ENCODE assay signal across 22 mouse cellular contexts in the genomic region with DNA sequence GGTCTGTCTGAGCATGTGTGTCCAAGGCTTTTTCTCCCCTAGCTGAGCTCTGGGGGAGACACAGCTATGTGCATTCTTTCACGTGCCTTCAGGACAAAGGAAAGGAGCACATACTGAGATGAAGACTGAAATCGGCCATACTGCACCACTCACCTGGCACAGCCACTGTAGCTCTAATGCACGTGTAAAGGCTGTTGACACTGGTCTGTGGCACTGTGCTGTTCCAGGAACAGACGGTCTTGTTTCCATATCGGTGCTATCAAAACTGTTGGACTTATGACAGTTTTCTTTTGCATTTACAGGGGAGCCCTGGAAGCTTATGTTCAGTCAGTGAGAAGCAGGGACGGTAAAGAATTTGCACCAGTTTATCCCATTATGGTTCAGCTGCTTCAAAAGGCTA. TPM values are rescaled to one million over a fixed set of nuclear protein-coding genes. Genes with fewer than 3 reads are reported as not detected.
DNase-seq lines count a peak whose midpoint lies in the region; ATAC-seq and TF ChIP-seq lines count a peak whose summit lies in the region.
"Had no signal": no experiment of that assay in that cellular context is flagged by ENCODE, and none has a peak within 500 bp of the region (broad histone marks: within the 10 kb centered on the region; RNA-seq: fewer than 3 reads in every experiment).

No protein-coding gene starts in this region.

- TF ChIP-seq POLR2A in cerebellum, adult 2 months (IDR thresholded peaks at IDR 0.05; ENCODE audit: borderline replicate concordance, insufficient read depth, low read length) = no peak
- no peak for TF ChIP-seq POLR2A in limb, embryonic 14.5 days (IDR thresholded peaks at IDR 0.05; ENCODE audit: borderline replicate concordance, extremely low read depth, insufficient read depth, insufficient read length)

- DNase-seq in cerebellum, adult 2 months = peak in 1 of 2 experiments; percentile 45
- no peak for DNase-seq in cerebellum, postnatal 14 days
- no peak for DNase-seq in left cerebral cortex, adult 2 months (ENCODE audit: extremely low spot score in 1 of 2, low spot score in 2 of 2)
- DNase-seq in left cerebral cortex, adult 18-20 months (ENCODE audit: low spot score in 2 of 2) = no peak
- no peak for DNase-seq in limb, embryonic 14.5 days (ENCODE audit: low spot score)
- no peak for DNase-seq in lung, postnatal 25 days (ENCODE audit: low spot score)
- DNase-seq in right cerebral cortex, postnatal 25 days = no peak
- DNase-seq: adrenal gland, adult 8-10 months; adrenal gland, postnatal 25 days; cerebellum, adult 18-20 months; cerebellum, adult 9-11 months; embryo, embryonic 11 days; gastrocnemius, postnatal 25 days had no signal

- peaks cover 60% of the 10 kb centered on the region for H3K36me3 ChIP-seq in limb, embryonic 14.5 days (ENCODE audit: control insufficient read depth, insufficient read depth, low read length)

- no peak overlapping the region for H3K9ac ChIP-seq in limb, embryonic 14.5 days (ENCODE audit: low read depth, low read length, severe bottlenecking)
- H3K9ac ChIP-seq: embryonic facial prominence, embryonic 13.5 days; forebrain, embryonic 12.5 days; forebrain, embryonic 15.5 days; hindbrain, embryonic 12.5 days; hindbrain, embryonic 15.5 days had no signal

- no peaks in the 10 kb centered on the region for H3K9me3 ChIP-seq in limb, embryonic 14.5 days (ENCODE audit: control insufficient read depth, low read length)
- H3K9me3 ChIP-seq: embryonic facial prominence, embryonic 10.5 days; embryonic facial prominence, embryonic 13.5 days; forebrain, embryonic 12.5 days; forebrain, embryonic 15.5 days; hindbrain, embryonic 12.5 days; hindbrain, embryonic 15.5 days had no signal

- no peaks in the 10 kb centered on the region for H3K27me3 ChIP-seq in cerebellum, adult 2 months (ENCODE audit: control insufficient read depth, insufficient read depth, low read length)
- H3K27me3 ChIP-seq in limb, embryonic 14.5 days (ENCODE audit: control insufficient read depth, insufficient read depth, low read length) = no peaks in the 10 kb centered on the region
- H3K27me3 ChIP-seq: embryonic facial prominence, embryonic 13.5 days; forebrain, embryonic 12.5 days; forebrain, embryonic 15.5 days; hindbrain, embryonic 12.5 days; hindbrain, embryonic 15.5 days had no signal

- H3K4me2 ChIP-seq in limb, embryonic 14.5 days (replicated peaks; ENCODE audit: low read depth, low read length, severe bottlenecking) = no peak overlapping the region
- H3K4me2 ChIP-seq: embryonic facial prominence, embryonic 13.5 days; forebrain, embryonic 12.5 days; forebrain, embryonic 15.5 days; heart, embryonic 11.5 days; hindbrain, embryonic 12.5 days; hindbrain, embryonic 15.5 days had no signal

- WGBS in cerebellum, adult 2 months = 17% methylated on average over 6 of the region's 6 CpGs
- WGBS in limb, embryonic 14.5 days = 57% methylated on average over 6 of the region's 6 CpGs

- H3K27ac ChIP-seq in cerebellum, adult 2 months (ENCODE audit: insufficient read depth, low read length) = 0 out of 2 replicates have a peak overlapping the region, but pooled peaks have one; percentile 11
- H3K27ac ChIP-seq in left cerebral cortex, adult 2 months = 0 out of 2 replicates have a peak overlapping the region, but pooled peaks have one; percentile 15
- H3K27ac ChIP-seq in limb, embryonic 14.5 days (replicated peaks; ENCODE audit: low read depth, low read length) = no peak overlapping the region
- H3K27ac ChIP-seq: embryonic facial prominence, embryonic 10.5 days; embryonic facial prominence, embryonic 13.5 days; forebrain, embryonic 12.5 days; forebrain, embryonic 15.5 days; hindbrain, embryonic 12.5 days; hindbrain, embryonic 15.5 days had no signal

- intact Hi-C loops in left cerebral cortex, adult 2 months (cut with DNase I) = loop anchor here (5.0 kb wide), 3 partner anchors 213 to 293 kb away; a partner anchor contains a TSS

- no peak for TF ChIP-seq CTCF in cerebellum, adult 2 months (IDR thresholded peaks at IDR 0.05; ENCODE audit: borderline replicate concordance, insufficient read depth, low read depth, low read length)
- no peak for TF ChIP-seq CTCF in left cerebral cortex, adult 2 months (IDR thresholded peaks at IDR 0.05)

- ATAC-seq in limb, embryonic 14.5 days (ENCODE audit: low FRiP score, low read depth) = 0 out of 2 replicates have a peak, but pooled peaks have one; percentile 5
- ATAC-seq: activated CD4-positive, CD25-positive, alpha-beta regulatory T cell, adult 4 months; forebrain, embryonic 15.5 days had no signal

- no peak overlapping the region for H3K4me3 ChIP-seq in cerebellum, adult 2 months (replicated peaks; ENCODE audit: insufficient read depth, low read depth, low read length)
- no peak overlapping the region for H3K4me3 ChIP-seq in left cerebral cortex, adult 2 months
- H3K4me3 ChIP-seq in limb, embryonic 14.5 days (replicated peaks; ENCODE audit: low read length) = no peak overlapping the region
- H3K4me3 ChIP-seq: embryonic facial prominence, embryonic 10.5 days; embryonic facial prominence, embryonic 13.5 days; erythroblast, embryonic 14.5 days; forebrain, embryonic 12.5 days; forebrain, embryonic 15.5 days; hindbrain, embryonic 12.5 days; hindbrain, embryonic 15.5 days had no signal

- peaks cover 18% of the 10 kb centered on the region for H3K4me1 ChIP-seq in cerebellum, adult 2 months (ENCODE audit: control insufficient read depth, insufficient read depth, low read length)
- peaks cover 4% of the 10 kb centered on the region; the same call in 1 of the 2 replicates for H3K4me1 ChIP-seq in limb, embryonic 14.5 days (ENCODE audit: control insufficient read depth, insufficient read depth, low read length)
- H3K4me1 ChIP-seq: embryonic facial prominence, embryonic 10.5 days; embryonic facial prominence, embryonic 13.5 days; forebrain, embryonic 12.5 days; forebrain, embryonic 15.5 days; hindbrain, embryonic 12.5 days; hindbrain, embryonic 15.5 days had no signal

RNA-seq across cellular contexts. Expression of a gene that starts 25.0 kb away (rescaled TPM):
- polyA plus RNA-seq in cerebellum, adult 2 months (2012; rRNA removed) = 43.5 and 46.2 TPM in 2 replicates
- 10 to 100 TPM; 21.4 to 22.1 TPM for total RNA-seq in left cerebral cortex, adult 2 months (2021)
- 10 to 100 TPM; 20.9 to 21.2 TPM for total RNA-seq in left cerebral cortex, adult 18-20 months (2021)
- polyA plus RNA-seq in limb, embryonic 14.5 days (2012; rRNA removed) = 102 and 122 TPM in 2 replicates
- polyA plus RNA-seq in limb, embryonic 14.5 days (2014; fragmentation: Nextera tagmentation; extraction: Ambion mirVana) = 142 and 157 TPM in 2 replicates
